Mouse (Mus musculus): ENCODE results near the gene Tcf20. TPM values are rescaled to one million over a fixed set of nuclear protein-coding genes. Genes with fewer than 3 reads are reported as not detected.

The Tcf20 gene
- polyA plus RNA-seq, 1 experiment, result 9.1 TPM

DNA sequence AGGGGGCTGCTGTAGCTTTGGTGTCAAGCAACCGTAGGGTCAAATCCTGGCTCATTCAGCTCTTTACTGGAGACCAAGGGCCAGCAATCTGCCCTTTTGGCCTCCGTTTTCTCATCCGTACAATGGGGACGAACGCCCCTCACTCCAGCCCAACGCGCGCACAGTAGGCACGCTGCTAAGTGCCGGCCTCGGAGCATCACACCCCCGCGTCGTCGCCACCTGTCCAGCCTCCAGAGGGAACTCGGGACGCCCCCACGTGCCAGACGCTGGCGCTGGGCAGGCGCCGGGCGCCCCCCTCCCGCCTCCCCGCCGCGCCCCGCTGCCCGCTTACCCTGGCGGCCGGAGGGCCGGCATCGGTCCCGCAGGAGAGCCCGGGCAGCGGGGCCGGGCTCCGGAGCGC, 24.6 kb downstream of the Tcf20 start:
- WGBS, result 7% methylated on average over 39 of the region's 39 CpGs
- no peak for DNase-seq (ENCODE audit: low read depth, low spot score)

- no peak for DNase-seq (ENCODE audit: low read depth, low spot score)
- WGBS, result 54% methylated on average over 4 of the region's 4 CpGs
Measured at GRCm38 (mm10) chr15:82962536-82962935, 25.1 kb downstream of the Tcf20 start.

- no peak for DNase-seq (ENCODE audit: low read depth, low spot score)
- 16% methylated on average over 26 of the region's 26 CpGs for WGBS
Measured at GRCm38 (mm10) chr15:82960786-82961561, 26.7 kb downstream of the Tcf20 start.

DNA sequence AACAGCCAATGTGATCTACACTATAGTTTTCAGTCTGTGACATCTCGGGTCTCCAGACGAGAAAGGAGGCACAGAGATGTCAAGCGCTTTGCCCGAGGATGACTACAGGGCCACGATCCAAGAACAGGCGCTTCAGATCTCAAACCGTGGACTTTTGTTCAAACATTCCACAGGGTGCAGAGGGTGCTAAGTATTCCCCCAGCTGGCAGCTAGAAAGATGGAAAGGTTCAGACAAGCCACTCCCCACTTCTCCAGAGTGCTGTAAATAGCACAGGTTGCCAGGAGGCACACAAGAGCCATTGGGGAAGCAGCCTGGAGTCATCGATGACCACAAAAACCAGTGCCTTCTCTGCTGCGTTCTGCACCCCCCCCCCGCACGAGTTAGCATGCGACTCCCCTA, 28.5 kb downstream of the Tcf20 start:
- 32% methylated on average over 12 of the region's 12 CpGs for WGBS

DNA sequence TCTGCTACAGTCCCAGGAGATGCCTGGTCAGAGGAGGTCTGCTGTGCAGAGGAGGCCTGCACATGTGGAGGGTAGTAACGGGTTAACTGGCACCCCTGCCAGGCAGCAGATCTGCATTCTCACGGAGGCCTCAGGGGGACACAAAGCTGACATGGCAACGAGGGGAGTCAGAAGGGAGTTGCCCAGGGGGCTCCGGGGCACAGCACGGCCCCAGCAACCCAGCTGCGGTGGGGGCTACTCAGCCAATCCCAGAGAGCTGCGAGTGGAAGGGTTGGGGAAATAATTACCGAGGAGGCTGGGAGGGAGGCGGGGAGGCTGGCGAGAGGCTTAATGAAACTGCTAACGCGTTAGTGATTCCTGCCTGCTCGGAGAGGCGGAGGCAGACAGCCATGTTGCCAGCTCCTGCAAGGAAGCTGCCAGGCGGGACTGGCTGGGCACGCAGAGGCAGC, 29.4 kb downstream of the Tcf20 start:
- DNase-seq (ENCODE audit: low read depth, low spot score), result no peak

More for the DNA sequence above, 28.5 kb downstream of the Tcf20 start:
- no peak for DNase-seq (ENCODE audit: low read depth, low spot score)

DNA sequence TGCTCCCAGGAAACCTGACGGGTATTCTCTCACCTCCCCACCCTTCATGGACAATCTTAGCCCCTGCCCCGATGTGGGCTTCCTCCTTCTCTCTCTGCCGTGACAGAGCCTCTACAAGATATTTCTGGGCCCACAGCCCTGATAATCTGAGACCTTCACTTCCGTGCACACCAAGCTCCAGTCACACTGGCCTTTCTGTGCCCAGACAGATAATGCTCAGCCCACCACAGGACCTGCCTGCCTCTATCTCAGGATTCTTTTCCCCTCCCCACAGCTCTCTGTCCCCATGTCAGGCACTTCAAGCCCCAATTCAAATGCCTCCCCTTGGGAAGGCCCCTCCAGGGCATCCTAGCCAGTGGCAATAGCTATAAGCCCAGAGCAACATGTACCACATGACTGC, 31.0 kb downstream of the Tcf20 start:
- DNase-seq (ENCODE audit: low read depth, low spot score), result no peak
- 81% methylated on average over 4 of the region's 4 CpGs for WGBS

More for the DNA sequence above, 29.4 kb downstream of the Tcf20 start:
- 20% methylated on average over 16 of the region's 16 CpGs for whole genome bisulfite sequencing

DNA sequence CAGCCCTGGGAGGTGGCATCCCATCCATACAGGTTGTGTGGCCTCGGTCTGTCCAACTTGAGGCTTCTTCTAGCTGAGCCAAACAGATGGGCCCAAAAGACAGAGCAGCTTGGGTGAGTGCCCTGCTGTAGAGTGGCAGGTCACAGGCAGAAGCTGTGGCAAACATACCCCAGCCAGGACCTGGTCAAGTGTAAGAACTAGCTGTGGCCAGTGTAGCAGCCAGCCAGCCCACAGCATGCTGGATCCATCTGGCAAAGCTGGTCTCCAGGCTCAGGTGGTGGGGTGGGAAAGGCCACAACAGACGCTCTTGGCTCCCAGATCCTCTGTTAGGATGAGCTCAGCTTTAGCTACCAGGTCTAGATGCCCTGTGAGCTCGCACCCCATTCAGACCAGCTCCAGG, 31.4 kb downstream of the Tcf20 start:
- no peak for DNase-seq (ENCODE audit: low read depth, low spot score)
- WGBS, result 91% methylated on average over 3 of the region's 3 CpGs

GRCm38 (mm10) chr15:82955286-82955685, 32.4 kb downstream of the Tcf20 start:
- 52% methylated on average over 8 of the region's 8 CpGs for WGBS
- no peak for DNase-seq (ENCODE audit: low read depth, low spot score)

- 68% methylated on average over 5 of the region's 5 CpGs for WGBS
Measured at GRCm38 (mm10) chr15:82954034-82954433, 33.6 kb downstream of the Tcf20 start.

DNA sequence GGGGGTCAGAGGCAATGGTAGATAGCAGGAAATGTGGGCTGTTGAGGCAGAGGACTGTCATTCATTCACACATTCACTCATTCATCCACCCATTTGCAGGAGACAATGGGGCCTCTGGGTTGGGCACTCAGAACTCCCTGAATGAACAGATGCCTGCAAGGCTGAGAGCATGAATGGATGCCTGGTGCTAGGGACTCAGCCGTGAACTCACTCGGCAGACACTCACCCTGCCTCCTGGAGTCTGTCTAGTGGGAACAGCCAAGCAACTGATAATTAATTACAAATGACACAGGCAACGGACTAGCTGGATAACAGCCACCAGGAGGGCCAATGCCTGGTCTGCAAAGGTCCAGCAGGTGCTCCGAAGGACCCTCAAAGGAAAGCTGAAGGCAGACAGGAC, 34.6 kb downstream of the Tcf20 start:
- WGBS, result 73% methylated on average over 4 of the region's 4 CpGs
- no peak for DNase-seq (ENCODE audit: low read depth, low spot score)

More at GRCm38 (mm10) chr15:82954034-82954433, 33.6 kb downstream of the Tcf20 start:
- DNase-seq (ENCODE audit: low read depth, low spot score), result no peak

GRCm38 (mm10) chr15:82952292-82952705, 35.4 kb downstream of the Tcf20 start:
- WGBS, result 24% methylated on average over 20 of the region's 20 CpGs
- no peak for DNase-seq (ENCODE audit: low read depth, low spot score)

DNA sequence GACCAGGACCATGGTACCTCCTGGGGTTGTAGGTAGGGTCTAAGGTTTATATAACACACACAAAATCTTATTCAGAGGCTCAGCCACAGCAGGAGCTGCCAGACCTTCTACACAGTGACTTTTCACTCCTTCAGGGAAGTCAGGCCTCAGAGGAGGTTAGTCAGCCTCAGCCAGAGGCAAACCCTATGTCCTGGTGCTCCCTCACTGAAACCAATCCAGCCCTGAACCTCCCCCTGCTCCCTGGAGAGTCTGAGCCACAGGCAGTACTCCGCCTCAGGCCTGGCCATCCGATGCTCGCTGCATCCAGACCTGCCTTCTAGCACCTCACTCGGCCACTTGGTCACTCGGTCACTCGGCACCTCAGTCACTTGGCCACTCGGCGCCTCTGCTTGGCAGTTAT, 37.4 kb downstream of the Tcf20 start:
- 83% methylated on average over 8 of the region's 8 CpGs for WGBS
- no peak for DNase-seq (ENCODE audit: low read depth, low spot score)

DNA sequence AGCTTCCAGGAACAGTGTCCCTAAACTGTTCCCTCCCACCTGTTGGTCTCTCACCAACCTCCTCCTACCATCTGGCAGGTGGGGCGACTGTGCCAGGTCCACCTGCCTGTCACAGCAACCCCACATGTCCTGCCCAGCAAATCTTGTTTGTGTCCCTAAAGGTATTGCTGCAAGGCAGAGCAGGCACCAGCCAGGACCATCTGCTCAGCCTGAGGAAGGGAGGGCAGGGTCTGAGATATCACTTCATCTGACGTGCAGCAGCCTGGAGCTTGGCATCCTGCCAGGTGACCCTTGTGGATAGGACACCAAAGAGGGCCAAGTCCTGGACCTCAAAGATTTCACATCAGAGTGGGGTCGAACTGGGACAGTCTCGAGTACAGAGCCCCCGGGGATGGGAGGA, 40.2 kb downstream of the Tcf20 start:
- 62% methylated on average over 5 of the region's 5 CpGs for WGBS
- no peak for DNase-seq (ENCODE audit: low read depth, low spot score)

GRCm38 (mm10) chr15:82944479-82945195, 43.0 kb downstream of the Tcf20 start:
- 66% methylated on average over 9 of the region's 9 CpGs for WGBS
- no peak for DNase-seq (ENCODE audit: low read depth, low spot score)

- no peak for DNase-seq (ENCODE audit: low read depth, low spot score)
- 47% methylated on average over 8 of the region's 8 CpGs for WGBS
Measured at GRCm38 (mm10) chr15:82941733-82942132, 45.9 kb downstream of the Tcf20 start.

- WGBS, result 51% methylated on average over 12 of the region's 12 CpGs
- DNase-seq (ENCODE audit: low read depth, low spot score), result no peak
Measured at GRCm38 (mm10) chr15:82940494-82941214, 47.0 kb downstream of the Tcf20 start.

- DNase-seq (ENCODE audit: low read depth, low spot score), result no peak
Measured at GRCm38 (mm10) chr15:82938155-82938569, 49.5 kb downstream of the Tcf20 start.

DNA sequence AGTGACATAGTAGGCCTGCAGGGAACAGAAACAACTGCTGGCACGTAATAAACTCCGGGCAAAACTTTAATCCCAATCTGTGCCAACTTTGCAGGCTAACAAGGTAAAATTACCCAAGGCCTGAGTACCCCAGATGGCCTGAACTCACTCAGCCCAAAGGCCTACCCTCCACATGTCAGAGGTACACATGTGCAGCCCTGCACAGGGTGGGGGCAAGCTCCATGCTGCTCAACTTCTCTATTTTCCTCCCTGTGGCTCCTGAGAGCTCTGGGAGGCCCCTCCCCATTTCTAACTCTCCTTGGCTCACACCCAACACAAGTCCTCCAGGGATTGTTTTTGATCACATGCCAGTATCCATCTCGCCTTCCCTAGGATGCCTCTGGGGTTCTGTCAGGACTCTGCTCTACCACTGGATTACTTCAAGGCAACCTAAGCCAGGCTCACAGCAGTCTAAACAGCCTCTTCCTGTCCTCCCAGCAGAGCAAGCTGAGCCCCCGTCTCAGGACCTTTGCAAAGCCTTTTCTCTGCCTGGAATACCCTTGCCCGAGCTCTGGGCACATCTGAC, 50.2 kb downstream of the Tcf20 start:
- WGBS, result 54% methylated on average over 5 of the region's 5 CpGs
- no peak for DNase-seq (ENCODE audit: low read depth, low spot score)

More at GRCm38 (mm10) chr15:82938155-82938569, 49.5 kb downstream of the Tcf20 start:
- 42% methylated on average over 17 of the region's 17 CpGs for WGBS

GRCm38 (mm10) chr15:82934971-82935370, 52.7 kb downstream of the Tcf20 start:
- DNase-seq (ENCODE audit: low read depth, low spot score), result no peak
- 95% methylated on average over 10 of the region's 10 CpGs for WGBS
